Mouse (Mus musculus): ENCODE results near the gene Ccdc12.

The Ccdc12 gene

GRCm38 (mm10) chr9:110711532-110711931 lies 55.2 kb downstream of the Ccdc12 start:
- DNase-seq: peak; percentile 53 to 68

GRCm38 (mm10) chr9:110711996-110712395 lies 55.7 kb downstream of the Ccdc12 start:
- DNase-seq: no peak

GRCm38 (mm10) chr9:110712545-110712944 lies 56.2 kb downstream of the Ccdc12 start:
- peak in 1 of 2 experiments; percentile 64 for DNase-seq

- DNase-seq: no peak
Observed at GRCm38 (mm10) chr9:110713389-110713788, 57.1 kb downstream of the Ccdc12 start.

- peak in 1 of 2 experiments; percentile 47 for DNase-seq
Observed at GRCm38 (mm10) chr9:110715426-110715825, 59.1 kb downstream of the Ccdc12 start.

DNA sequence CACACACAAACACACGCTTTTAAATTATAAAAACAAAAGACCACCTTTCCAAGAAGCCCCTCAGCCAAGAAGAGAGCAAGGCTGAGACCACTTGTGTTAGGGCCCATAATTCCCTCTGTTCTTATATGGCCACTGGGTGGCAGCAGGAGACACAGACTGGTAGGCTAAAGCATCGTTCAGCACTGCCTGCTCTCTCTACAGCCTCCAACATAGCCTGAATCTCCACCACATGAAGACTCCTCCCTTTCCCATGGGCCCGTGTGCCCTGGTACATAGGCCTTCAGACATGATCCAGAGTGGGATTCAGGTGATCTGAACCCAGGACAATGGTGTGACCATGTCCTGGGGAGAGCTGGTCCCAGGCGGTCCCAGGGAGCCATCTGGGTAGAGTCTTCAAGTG lies 60.5 kb downstream of the Ccdc12 start:
- DNase-seq: peak; percentile 79 to 82

- DNase-seq: no peak
Observed at GRCm38 (mm10) chr9:110718071-110718470, 61.8 kb downstream of the Ccdc12 start.

DNA sequence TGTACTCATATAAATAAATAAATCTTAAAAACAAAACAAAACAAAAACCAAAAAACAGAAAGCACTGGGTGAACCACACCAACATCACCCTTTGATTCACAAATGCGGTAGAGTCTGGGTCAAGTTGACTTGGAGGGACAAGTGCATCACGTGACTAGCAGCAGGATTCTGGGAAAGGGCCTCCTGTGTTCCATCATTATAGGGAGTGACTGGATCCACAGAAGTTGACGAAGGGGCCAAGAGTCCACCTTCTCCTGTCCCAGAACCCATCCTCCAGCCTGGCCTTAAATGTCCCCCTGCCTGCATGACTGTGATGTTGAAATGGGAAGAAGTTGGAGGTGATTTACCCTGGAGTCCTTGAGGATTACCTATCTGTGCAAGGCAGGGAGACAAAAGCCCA lies 62.5 kb downstream of the Ccdc12 start:
- no peak for DNase-seq

DNA sequence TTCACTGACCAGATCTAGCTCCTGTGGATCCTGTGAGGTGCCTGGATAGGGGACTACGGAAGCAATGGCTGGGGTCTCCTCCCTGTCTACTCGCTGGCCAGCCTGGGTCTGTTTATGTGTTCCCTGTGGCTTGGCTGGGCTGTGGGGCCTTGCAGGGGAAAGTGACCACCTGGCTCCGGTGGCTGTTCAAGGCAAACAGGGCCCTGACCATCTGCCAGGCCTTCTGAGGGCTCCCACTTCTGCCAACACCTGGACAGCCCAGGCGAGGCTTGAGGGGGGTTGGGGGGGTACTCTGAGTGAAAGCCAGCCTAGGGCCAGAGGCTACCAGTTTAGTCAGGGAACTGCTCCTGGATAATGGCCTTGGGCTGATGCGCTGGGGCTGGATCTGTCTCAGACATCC lies 63.7 kb downstream of the Ccdc12 start:
- DNase-seq: peak in 1 of 2 experiments; percentile 33

DNA sequence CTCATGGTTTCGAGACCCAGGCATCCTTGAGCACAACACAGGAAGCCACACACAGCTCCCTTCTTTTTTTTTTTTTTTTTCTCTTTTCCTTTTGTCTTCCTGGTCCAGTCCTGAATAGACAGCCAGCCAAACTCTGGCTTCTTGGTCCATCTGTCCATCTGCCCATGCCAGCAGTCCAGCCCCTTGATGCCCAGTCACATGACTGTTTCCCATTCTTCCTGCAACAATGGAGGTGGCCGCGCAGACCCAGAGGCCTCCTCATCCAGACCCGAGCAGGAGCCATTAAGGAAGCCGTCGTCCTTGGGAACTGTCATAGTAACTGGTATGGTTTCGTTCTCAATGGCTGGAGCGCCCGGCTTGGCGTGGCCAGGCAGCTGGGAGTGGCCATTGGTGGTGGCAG lies 65.8 kb downstream of the Ccdc12 start:
- DNase-seq: no peak

GRCm38 (mm10) chr9:110725721-110726135 lies 69.4 kb downstream of the Ccdc12 start:
- DNase-seq: peak; percentile 75 to 77

DNA sequence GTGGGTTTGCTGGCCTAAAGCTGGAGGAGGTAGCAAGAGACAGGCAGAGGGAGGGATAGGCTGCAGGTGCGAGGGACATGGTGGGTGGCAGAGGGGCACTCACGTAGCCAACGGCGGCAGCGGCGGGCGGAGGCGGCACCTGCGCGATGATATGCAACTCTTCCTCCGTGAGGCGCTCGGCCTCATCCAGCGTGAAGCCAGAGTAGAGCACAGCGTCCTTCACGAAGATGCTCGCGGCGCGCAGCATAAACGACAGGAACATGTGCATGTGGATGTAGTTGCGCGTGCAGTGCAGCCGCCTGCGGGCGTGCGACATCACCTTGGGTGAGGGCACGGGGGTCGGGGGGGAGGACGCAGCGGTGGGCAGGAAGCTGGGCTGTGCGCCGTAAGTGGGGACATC lies 70.6 kb downstream of the Ccdc12 start:
- no peak for DNase-seq

- DNase-seq: peak in 1 of 2 experiments; percentile 82
Observed at GRCm38 (mm10) chr9:110729841-110730240, 73.5 kb downstream of the Ccdc12 start.

DNA sequence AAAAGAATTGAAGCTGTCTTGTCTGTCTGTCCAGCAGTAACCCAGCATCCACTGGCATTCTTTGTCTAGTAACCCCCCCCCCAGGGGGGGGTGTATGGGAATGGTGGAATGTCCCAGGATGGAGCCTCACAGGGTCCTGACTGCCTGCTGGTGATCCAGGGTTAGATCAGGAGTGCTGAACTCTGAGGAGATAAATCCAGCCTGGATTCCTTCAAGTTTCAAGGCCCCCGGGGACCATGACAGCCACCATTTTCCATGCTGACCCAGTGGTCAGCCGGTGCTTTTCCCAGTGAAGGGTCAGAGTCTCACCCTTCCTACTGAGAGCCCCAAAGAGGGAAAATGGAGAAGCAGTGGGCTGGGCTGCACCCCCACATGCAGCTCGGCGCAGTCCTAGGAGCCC lies 75.6 kb downstream of the Ccdc12 start:
- no peak for DNase-seq

- DNase-seq: peak; percentile 90 to 93
Observed at GRCm38 (mm10) chr9:110732623-110733022, 76.3 kb downstream of the Ccdc12 start.

GRCm38 (mm10) chr9:110733102-110733501 lies 76.8 kb downstream of the Ccdc12 start:
- no peak for DNase-seq

DNA sequence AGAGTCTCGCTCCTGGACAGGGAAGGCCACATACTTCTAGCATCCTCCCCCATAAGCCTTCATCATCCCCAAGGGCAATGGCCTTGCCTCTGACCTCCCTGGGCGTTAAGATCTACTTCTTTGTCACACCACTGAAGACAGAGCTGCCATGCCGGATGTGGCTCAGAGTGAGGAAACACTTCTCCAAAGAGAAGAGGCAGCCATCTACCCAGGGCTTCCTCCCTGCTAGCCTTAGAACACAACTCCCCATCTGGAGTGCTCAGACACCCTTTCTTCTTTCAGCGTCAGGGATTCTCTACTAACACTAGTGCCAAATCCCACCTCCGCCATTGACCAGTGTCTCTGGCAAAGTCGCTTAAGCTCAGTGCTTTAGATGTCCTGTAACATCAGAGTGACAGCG lies 77.9 kb downstream of the Ccdc12 start:
- no peak for DNase-seq

DNA sequence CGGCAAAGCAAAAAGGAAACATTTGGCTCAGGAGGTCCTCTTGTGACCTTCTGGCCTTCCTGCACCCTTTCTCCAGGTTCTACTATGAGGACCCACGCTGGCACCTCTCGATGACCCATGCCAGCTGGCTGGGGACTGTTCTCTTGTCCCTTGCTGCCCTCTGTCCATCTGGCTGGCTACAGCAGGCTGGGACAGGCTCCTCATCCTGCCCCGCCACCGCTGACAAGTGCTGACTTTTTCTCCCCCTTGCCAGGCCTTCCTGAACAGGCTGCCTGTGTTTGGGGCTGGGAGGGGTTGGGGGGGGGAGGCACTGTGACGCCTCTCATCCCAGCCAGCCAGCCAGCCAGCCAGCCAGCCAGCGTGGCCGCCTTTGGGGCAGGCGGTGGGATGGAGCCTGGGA lies 80.1 kb downstream of the Ccdc12 start:
- DNase-seq: peak; percentile 60 to 62

- peak in 1 of 2 experiments; percentile 60 for DNase-seq
Observed at GRCm38 (mm10) chr9:110738054-110738453, 81.8 kb downstream of the Ccdc12 start.

DNA sequence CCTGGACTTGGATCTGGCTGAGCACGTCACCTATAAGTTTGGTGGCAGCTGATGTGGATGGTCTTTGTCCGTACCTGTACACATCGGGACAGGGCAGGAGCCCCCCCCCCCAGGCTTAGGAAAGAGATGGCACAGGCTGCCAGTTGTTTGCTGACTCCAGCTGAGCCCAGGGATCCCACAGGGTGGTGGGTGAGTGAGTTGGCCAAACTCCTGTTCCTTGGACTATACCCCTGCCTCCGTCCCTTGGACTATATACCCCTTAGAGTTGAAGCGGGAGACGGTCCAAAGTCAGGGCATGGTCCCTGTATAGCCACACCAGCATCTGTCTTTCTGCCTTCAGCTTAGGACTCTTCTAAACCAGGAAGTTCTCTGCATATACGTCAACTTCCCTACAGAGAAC lies 83.7 kb downstream of the Ccdc12 start:
- DNase-seq: peak; percentile 61 to 64

DNA sequence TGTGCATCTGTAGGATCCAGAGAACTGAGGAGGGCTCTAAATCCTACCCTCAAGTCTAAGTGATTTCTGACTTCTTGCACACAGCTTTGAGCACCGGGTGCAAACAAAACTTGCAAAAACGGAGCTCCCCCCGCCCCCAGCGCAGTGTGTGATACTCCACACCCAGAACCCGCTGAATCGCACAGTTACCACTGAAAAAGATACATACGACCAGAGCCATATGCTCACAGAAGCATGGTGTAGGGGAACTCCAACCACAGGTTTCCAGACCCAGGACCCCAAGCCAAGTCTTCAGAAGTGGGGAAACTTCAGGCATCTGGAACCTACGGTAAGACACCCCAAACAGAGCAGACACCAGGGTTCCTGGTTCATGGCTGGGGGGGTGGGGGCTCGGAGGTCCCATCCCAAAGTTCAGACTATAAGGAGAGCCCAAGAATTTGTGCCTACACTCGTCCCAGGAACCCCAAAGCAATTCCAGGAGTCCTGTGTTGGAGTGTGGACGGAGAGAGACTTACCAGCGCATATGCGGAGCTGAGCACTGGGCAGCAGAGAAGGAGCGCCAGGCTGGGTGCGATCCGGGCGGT lies 85.5 kb downstream of the Ccdc12 start, which contains the start of gene Myl3:
TSS of gene Myl3 (plus strand) at position 151 of the 584 bp plus-strand sequence.
- no peak for DNase-seq

DNA sequence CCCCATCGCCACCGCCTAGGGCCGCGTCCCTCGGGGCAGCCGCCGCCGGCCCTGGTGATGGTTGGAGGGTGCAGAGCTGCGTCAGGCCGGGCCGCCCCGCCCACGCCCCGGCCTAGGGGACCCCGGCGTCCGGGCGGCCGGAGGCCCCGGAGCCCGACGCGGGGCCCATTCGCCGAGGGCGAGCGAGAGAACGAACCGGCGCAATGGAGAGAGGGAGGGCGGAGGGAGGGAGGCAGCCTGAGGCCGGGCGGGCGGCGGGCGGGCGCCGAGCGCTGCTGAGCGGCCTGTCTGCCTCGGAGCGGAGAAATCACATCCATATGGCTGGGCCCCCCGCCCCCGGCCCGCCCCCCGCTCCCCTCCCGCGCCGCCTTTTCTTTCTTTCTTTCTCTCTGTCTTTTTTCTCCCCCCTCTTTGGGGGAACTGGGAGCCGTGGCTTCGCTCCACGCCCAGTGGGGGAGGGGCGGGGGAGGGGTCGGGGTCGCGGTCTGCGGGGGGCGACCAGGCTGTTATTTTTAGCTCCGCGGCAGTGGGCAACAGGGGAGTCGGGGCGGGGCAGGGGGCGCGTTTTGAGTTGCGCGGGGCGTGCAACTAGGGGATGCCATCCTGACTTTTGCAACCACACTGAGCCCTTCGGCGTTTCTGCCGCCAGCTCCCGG lies 86.1 kb downstream of the Ccdc12 start:
- DNase-seq: peak in 1 of 2 experiments; percentile 60

- peak in 1 of 2 experiments; percentile 64 for DNase-seq
Observed at GRCm38 (mm10) chr9:110742951-110743455, 86.7 kb downstream of the Ccdc12 start.

All from kidney, postnatal 36 days (tissue).